Mouse (Mus musculus): ENCODE results near the gene Unc93b1. TPM values are rescaled to one million over a fixed set of nuclear protein-coding genes. Genes with fewer than 3 reads are reported as not detected.
A peak's percentile ranks its signal among the peaks of the same experiment; 100 is the strongest.

Gene Unc93b1
- total and polyA plus RNA-seq, 2 experiments from 2014 or later: 16.3 to 19.9 TPM

DNA sequence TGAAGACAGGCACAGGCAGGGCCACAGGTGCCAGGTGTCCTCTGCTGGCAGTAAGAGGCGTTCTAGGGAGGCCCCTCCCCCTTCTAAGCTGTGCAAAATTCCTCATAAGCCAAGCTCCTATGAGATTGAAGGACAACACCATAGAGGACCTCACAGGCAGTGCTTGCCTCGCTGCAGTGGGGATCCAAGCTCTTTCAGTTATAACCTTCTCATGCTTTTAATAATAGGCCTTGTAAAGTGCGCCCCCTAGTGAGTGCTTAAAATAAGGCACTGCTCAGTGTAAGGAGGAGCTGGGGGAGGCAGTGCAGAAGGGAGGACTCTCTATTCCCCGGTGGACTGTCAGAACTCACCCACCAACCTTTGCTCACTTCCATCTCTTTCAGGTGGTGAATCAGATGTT is 45.3 kb downstream of the Unc93b1 start:
- Histone ChIP-seq H3K9ac (replicated peaks; ENCODE audit: low read length) (no peak overlapping the region), H3K27me3 (ENCODE audit: insufficient read depth, low read length) (no peaks in the 10 kb centered on the region), H3K27ac (peak overlapping the region; percentile 26; the same call in 1 of the 2 replicates), H3K4me2 (ENCODE audit: low read depth, low read length) (no peak overlapping the region), H3K4me3 (ENCODE audit: low read length) (no peak overlapping the region), H3K9me3 (ENCODE audit: low read length) (no peaks in the 10 kb centered on the region), H3K4me1 (ENCODE audit: insufficient read depth, low read length) (peaks cover 5% of the 10 kb centered on the region; the same call in 1 of the 2 replicates), H3K36me3 (ENCODE audit: insufficient read depth, low read length) (no peaks in the 10 kb centered on the region)
- peak; percentile 91 for DNase-seq (ENCODE audit: low spot score)
- peak; percentile 88 for TF ChIP-seq CTCF (IDR thresholded peaks at IDR 0.05; ENCODE audit: low read depth)
- WGBS: 20% methylated on average over 4 of the region's 4 CpGs
- peak; percentile 82 for ATAC-seq

- WGBS: 85% methylated on average over 9 of the region's 9 CpGs
- DNase-seq (ENCODE audit: low spot score) (no peak), ATAC-seq (no peak)
- Histone ChIP-seq H3K9me3 (ENCODE audit: low read length) (no peaks in the 10 kb centered on the region), H3K9ac (replicated peaks; ENCODE audit: low read length) (no peak overlapping the region), H3K36me3 (ENCODE audit: insufficient read depth, low read length) (no peaks in the 10 kb centered on the region), H3K4me3 (ENCODE audit: low read length) (no peak overlapping the region), H3K27me3 (ENCODE audit: insufficient read depth, low read length) (no peaks in the 10 kb centered on the region), H3K27ac (no peak overlapping the region), H3K4me2 (ENCODE audit: low read depth, low read length) (no peak overlapping the region), H3K4me1 (ENCODE audit: insufficient read depth, low read length) (peaks cover 5% of the 10 kb centered on the region; the same call in 1 of the 2 replicates)
- TF ChIP-seq CTCF (IDR thresholded peaks at IDR 0.05; ENCODE audit: low read depth): no peak
Measured at GRCm38 (mm10) chr19:3980917-3981316, 45.9 kb downstream of the Unc93b1 start.

GRCm38 (mm10) chr19:3983527-3984200 is 48.7 kb downstream of the Unc93b1 start:
- Histone ChIP-seq H3K27me3 (ENCODE audit: insufficient read depth, low read length) (no peaks in the 10 kb centered on the region), H3K4me1 (ENCODE audit: insufficient read depth, low read length) (peaks cover 5% of the 10 kb centered on the region; the same call in 1 of the 2 replicates), H3K9me3 (ENCODE audit: low read length) (no peaks in the 10 kb centered on the region), H3K27ac (no peak overlapping the region), H3K4me2 (ENCODE audit: low read depth, low read length) (no peak overlapping the region), H3K36me3 (ENCODE audit: insufficient read depth, low read length) (no peaks in the 10 kb centered on the region), H3K4me3 (ENCODE audit: low read length) (no peak overlapping the region), H3K9ac (replicated peaks; ENCODE audit: low read length) (no peak overlapping the region)
- 35% methylated on average over 9 of the region's 9 CpGs for WGBS
- DNase-seq (ENCODE audit: low spot score): no peak
- no peak for ATAC-seq
- no peak for TF ChIP-seq CTCF (IDR thresholded peaks at IDR 0.05; ENCODE audit: low read depth)

- TF ChIP-seq CTCF (IDR thresholded peaks at IDR 0.05; ENCODE audit: low read depth): no peak
- DNase-seq (ENCODE audit: low spot score): no peak
Measured at GRCm38 (mm10) chr19:3985261-3985681, 50.3 kb downstream of the Unc93b1 start.

GRCm38 (mm10) chr19:3986334-3986733 is 51.3 kb downstream of the Unc93b1 start, which contains the start of gene Acy3:
Gene Acy3, plus strand, starts transcription at chr19:3986570.
- DNase-seq (ENCODE audit: low spot score) (peak; percentile 34), ATAC-seq (no peak)
- TF ChIP-seq CTCF (IDR thresholded peaks at IDR 0.05; ENCODE audit: low read depth): no peak
- WGBS: 21% methylated on average over 8 of the region's 8 CpGs
- no peaks in the 10 kb centered on the region for H3K36me3 ChIP-seq (ENCODE audit: insufficient read depth, low read length)
- H3K4me2 ChIP-seq (ENCODE audit: low read depth, low read length): no peak within 1 kb of the TSS
- H3K9ac ChIP-seq (replicated peaks; ENCODE audit: low read length): no peak within 1 kb of the TSS
- no peak within 1 kb of the TSS for H3K27ac ChIP-seq
- H3K9me3 ChIP-seq (ENCODE audit: low read length): no peaks in the 10 kb centered on the region
- no peaks in the 10 kb centered on the region for H3K27me3 ChIP-seq (ENCODE audit: insufficient read depth, low read length)
- H3K4me1 ChIP-seq (ENCODE audit: insufficient read depth, low read length): 0 out of 2 replicates have a peak, but pooled peaks cover 5% of the 10 kb centered on the region
- H3K4me3 ChIP-seq (ENCODE audit: low read length): no peak within 1 kb of the TSS

More at GRCm38 (mm10) chr19:3985261-3985681, 50.3 kb downstream of the Unc93b1 start:
- no peak for ATAC-seq
- Histone ChIP-seq H3K27me3 (ENCODE audit: insufficient read depth, low read length) (no peaks in the 10 kb centered on the region), H3K4me1 (ENCODE audit: insufficient read depth, low read length) (peaks cover 5% of the 10 kb centered on the region; the same call in 1 of the 2 replicates), H3K9ac (replicated peaks; ENCODE audit: low read length) (no peak overlapping the region), H3K4me3 (ENCODE audit: low read length) (no peak overlapping the region), H3K36me3 (ENCODE audit: insufficient read depth, low read length) (no peaks in the 10 kb centered on the region), H3K27ac (no peak overlapping the region; the same call in 1 of the 2 replicates), H3K9me3 (ENCODE audit: low read length) (no peaks in the 10 kb centered on the region), H3K4me2 (ENCODE audit: low read depth, low read length) (no peak overlapping the region)
- 12% methylated on average over 8 of the region's 8 CpGs for WGBS

DNA sequence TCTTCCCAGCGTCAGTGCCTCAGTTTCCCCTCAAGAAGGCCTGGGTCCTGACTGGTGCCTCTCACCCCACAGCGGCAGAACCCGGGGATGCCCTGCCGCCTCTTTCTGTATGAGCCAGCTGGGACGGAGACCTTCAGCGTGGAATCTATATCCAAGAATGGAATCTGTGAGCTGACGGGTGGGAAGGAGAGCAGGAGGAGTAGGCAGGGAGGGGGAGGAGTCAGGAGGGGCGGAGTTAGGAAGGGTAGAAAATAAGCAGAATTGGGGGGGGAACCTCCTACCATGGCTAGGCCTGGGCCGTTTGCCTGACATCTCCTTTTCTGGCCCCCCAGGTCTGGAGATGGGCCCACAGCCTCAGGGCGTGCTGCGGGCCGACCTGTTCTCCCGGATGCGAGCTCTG is 53.1 kb downstream of the Unc93b1 start:
- 93% methylated on average over 14 of the region's 14 CpGs for WGBS
- no peak overlapping the region for H3K27ac ChIP-seq
- H3K36me3 ChIP-seq (ENCODE audit: insufficient read depth, low read length): no peaks in the 10 kb centered on the region
- H3K9me3 ChIP-seq (ENCODE audit: low read length): no peaks in the 10 kb centered on the region
- ATAC-seq (no peak), DNase-seq (ENCODE audit: low spot score) (no peak)
- no peak for TF ChIP-seq CTCF (IDR thresholded peaks at IDR 0.05; ENCODE audit: low read depth)
- no peak overlapping the region for H3K9ac ChIP-seq (replicated peaks; ENCODE audit: low read length)
- no peaks in the 10 kb centered on the region for H3K27me3 ChIP-seq (ENCODE audit: insufficient read depth, low read length)
- no peak overlapping the region for H3K4me3 ChIP-seq (ENCODE audit: low read length)
- H3K4me2 ChIP-seq (ENCODE audit: low read depth, low read length): no peak overlapping the region
- 0 out of 2 replicates have a peak, but pooled peaks cover 5% of the 10 kb centered on the region for H3K4me1 ChIP-seq (ENCODE audit: insufficient read depth, low read length)

DNA sequence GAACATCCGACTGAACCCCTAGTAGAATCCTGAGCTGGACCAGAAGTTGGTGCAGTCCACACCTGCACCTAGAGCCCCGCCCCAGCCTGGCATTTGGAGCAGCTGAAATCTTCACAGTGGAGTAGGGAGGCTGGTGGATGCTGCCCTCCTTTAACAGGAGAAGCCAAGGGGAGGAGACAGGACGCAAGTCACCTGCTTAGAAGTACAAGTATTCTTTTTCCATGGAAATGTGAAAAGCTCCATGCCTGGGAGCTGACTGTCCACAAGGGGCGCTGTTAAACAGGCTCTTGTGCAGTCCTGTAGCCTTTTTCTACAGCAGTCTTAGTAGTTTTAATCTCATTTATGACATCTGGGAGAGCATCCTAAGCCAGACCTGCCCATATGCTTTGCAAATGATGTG is 53.8 kb downstream of the Unc93b1 start:
- TF ChIP-seq CTCF (IDR thresholded peaks at IDR 0.05; ENCODE audit: low read depth): peak; percentile 34; the same call in 1 of the 2 replicates
- no peak overlapping the region for H3K9ac ChIP-seq (replicated peaks; ENCODE audit: low read length)
- no peaks in the 10 kb centered on the region for H3K27me3 ChIP-seq (ENCODE audit: insufficient read depth, low read length)
- no peak overlapping the region for H3K27ac ChIP-seq
- no peak overlapping the region for H3K4me3 ChIP-seq (ENCODE audit: low read length)
- DNase-seq (ENCODE audit: low spot score) (no peak), ATAC-seq (no peak)
- H3K9me3 ChIP-seq (ENCODE audit: low read length): no peaks in the 10 kb centered on the region
- 0 out of 2 replicates have a peak, but pooled peaks cover 4% of the 10 kb centered on the region for H3K4me1 ChIP-seq (ENCODE audit: insufficient read depth, low read length)
- H3K36me3 ChIP-seq (ENCODE audit: insufficient read depth, low read length): no peaks in the 10 kb centered on the region
- 92% methylated on average over 4 of the region's 4 CpGs for WGBS
- H3K4me2 ChIP-seq (ENCODE audit: low read depth, low read length): no peak overlapping the region

All from hindbrain, postnatal 0 days (tissue).